In genomic region chr16:43515538-43515937, GRCm38 (mm10) we compare ENCODE assay signal across 24 mouse cellular contexts.
DNase-seq lines count a peak whose midpoint lies in the region; ATAC-seq and TF ChIP-seq lines count a peak whose summit lies in the region.
"Had no signal": no experiment of that assay in that cellular context is flagged by ENCODE, and none has a peak within 500 bp of the region (broad histone marks: within the 10 kb centered on the region; RNA-seq: fewer than 3 reads in every experiment).

No protein-coding gene starts in this region.

- peak; percentile 54 for ATAC-seq in frontal cortex, adult (ENCODE audit: low TSS enrichment)
- ATAC-seq in erythroblast, adult 5-6 weeks (replicated peaks; ENCODE audit: low FRiP score, poor library complexity, severe bottlenecking): no peak
- ATAC-seq: CD4-positive, CD25-positive, alpha-beta regulatory T cell, adult 4 months; inflammation-experienced regulatory T-cells, adult 6 months; liver, embryonic 12.5 days had no signal

- H3ac ChIP-seq in myocyte (ENCODE audit: control insufficient read depth, insufficient read length): no peak overlapping the region

- peak overlapping the region; percentile 63 for H3K9ac ChIP-seq in CH12.LX (ENCODE audit: insufficient read depth, low read depth)
- H3K9ac ChIP-seq: embryonic facial prominence, embryonic 12.5 days; heart, embryonic 13.5 days; liver, embryonic 12.5 days; lung, embryonic 14.5 days; midbrain, embryonic 12.5 days had no signal

- TF ChIP-seq RAD21 in CH12.LX (IDR thresholded peaks at IDR 0.05; ENCODE audit: low read depth, low read length): no peak

- no peaks in the 10 kb centered on the region for H3K27me3 ChIP-seq in CH12.LX (replicated peaks)
- no peaks in the 10 kb centered on the region for H3K27me3 ChIP-seq in myocyte (ENCODE audit: control insufficient read depth, insufficient read depth, insufficient read length)
- H3K27me3 ChIP-seq: embryonic facial prominence, embryonic 12.5 days; heart, embryonic 13.5 days; liver, embryonic 12.5 days; midbrain, embryonic 12.5 days had no signal

- TF ChIP-seq CTCF in CH12.LX (conservative IDR thresholded peaks at IDR 0.05 in 1 of 2, IDR thresholded peaks at IDR 0.05 in 1 of 2; ENCODE audit: low read depth in 2 of 2, low read length in 2 of 2): no peak

- H3K79me2 ChIP-seq in CH12.LX (replicated peaks; ENCODE audit: control insufficient read depth, extremely low read depth, insufficient read depth, poor library complexity, severe bottlenecking) (peaks cover 89% of the 10 kb centered on the region), myocyte (ENCODE audit: control insufficient read depth, insufficient read depth) (peaks cover 9% of the 10 kb centered on the region)

- TF ChIP-seq POLR2A in CH12.LX (IDR thresholded peaks at IDR 0.05; ENCODE audit: low read depth, low read length) (no peak; the same call in 1 of the 2 replicates), myocyte (IDR thresholded peaks at IDR 0.05; ENCODE audit: insufficient read length, low read depth) (no peak)

- TF ChIP-seq EP300 in CH12.LX (IDR thresholded peaks at IDR 0.05; ENCODE audit: low read length): 0 out of 2 replicates have a peak, but pooled peaks have one; percentile 12

- no peaks in the 10 kb centered on the region for H3K9me3 ChIP-seq in CH12.LX (replicated peaks; ENCODE audit: low read length)
- H3K9me3 ChIP-seq: embryonic facial prominence, embryonic 12.5 days; heart, embryonic 13.5 days; limb, embryonic 10.5 days; liver, embryonic 12.5 days; midbrain, embryonic 12.5 days had no signal

- H3K36me3 ChIP-seq in CH12.LX (replicated peaks in 1 of 2; ENCODE audit: control insufficient read depth in 1 of 2, insufficient read depth in 1 of 2, low read length in 1 of 2) (peaks cover 25 to 66% of the 10 kb centered on the region in 2 experiments), myocyte (ENCODE audit: control insufficient read depth, insufficient read depth) (no peaks in the 10 kb centered on the region)
- H3K36me3 ChIP-seq: embryonic facial prominence, embryonic 12.5 days; heart, embryonic 13.5 days; limb, embryonic 10.5 days; liver, embryonic 12.5 days; midbrain, embryonic 12.5 days had no signal

- peak overlapping the region in 1 of 3 experiments; percentile 39 for H3K4me3 ChIP-seq in CH12.LX (replicated peaks in 1 of 3; ENCODE audit: low read depth in 2 of 3, low read length in 2 of 3, poor library complexity in 1 of 3)
- H3K4me3 ChIP-seq in myocyte: no peak overlapping the region
- H3K4me3 ChIP-seq: embryonic facial prominence, embryonic 12.5 days; heart, embryonic 13.5 days; limb, embryonic 10.5 days; liver, embryonic 12.5 days; midbrain, embryonic 12.5 days had no signal

- dilution Hi-C loops in CH12.LX (cut with MboI; ENCODE audit: extremely low pct_ligation_motif_present, extremely low pct_unique_long_range_greater_than_20kb, low sequenced_read_pairs): no loop called here

- DNase-seq in frontal cortex, postnatal 14 days (ENCODE audit: low spot score in 2 of 2): no peak
- DNase-seq in layer of hippocampus, adult 9-11 months: peak; percentile 55
- no peak for DNase-seq in layer of hippocampus, postnatal 36 days
- DNase-seq in CH12.LX (ENCODE audit: extremely low read depth): no peak
- DNase-seq: adrenal gland, adult 8-10 months; cerebellum, adult 2 months; gastrocnemius, postnatal 25 days; heart, postnatal 4 days; kidney, adult 8-10 months; kidney, postnatal 36 days; lung, embryonic 14.5 days; spleen, adult 18-20 months; thymus, adult 2 months had no signal

- peaks cover 37 to 89% of the 10 kb centered on the region in 2 experiments for H3K4me1 ChIP-seq in CH12.LX (ENCODE audit: control insufficient read depth in 1 of 2, insufficient read depth in 2 of 2)
- H3K4me1 ChIP-seq: embryonic facial prominence, embryonic 12.5 days; limb, embryonic 10.5 days; liver, embryonic 12.5 days had no signal

- H3K4me2 ChIP-seq in CH12.LX (ENCODE audit: insufficient read depth, low read depth, poor library complexity, severe bottlenecking) (peak overlapping the region; percentile 97), myocyte (ENCODE audit: low read depth) (peak overlapping the region; percentile 77)
- H3K4me2 ChIP-seq: embryonic facial prominence, embryonic 12.5 days; heart, embryonic 13.5 days; liver, embryonic 12.5 days; lung, embryonic 14.5 days; midbrain, embryonic 12.5 days had no signal

- in situ Hi-C loops in CH12.LX (cut with MboI; ENCODE audit: low pct_ligation_motif_present, low pct_unique_long_range_greater_than_20kb, low sequenced_read_pairs): loop anchor here (10.0 kb wide), 1 partner anchor 121 kb away; no protein-coding TSS in a partner anchor

- peak overlapping the region; percentile 48 for H3K27ac ChIP-seq in CH12.LX (ENCODE audit: insufficient read depth, low read depth)
- H3K27ac ChIP-seq: embryonic facial prominence, embryonic 12.5 days; heart, embryonic 13.5 days; limb, embryonic 10.5 days; liver, embryonic 12.5 days; macrophage; midbrain, embryonic 12.5 days had no signal

TF ChIP-seq in CH12.LX, 34 proteins besides CTCF, POLR2A, EP300 and RAD21:
- TF ChIP-seq SIN3A (IDR thresholded peaks at IDR 0.05; ENCODE audit: low read length): peak; percentile 63
- 0 out of 2 replicates have a peak, but pooled peaks have one; percentile 12 for TF ChIP-seq HCFC1 (IDR thresholded peaks at IDR 0.05; ENCODE audit: low read depth, low read length)
- TF ChIP-seq MAZ (IDR thresholded peaks at IDR 0.05; ENCODE audit: low read depth, low read length): 0 out of 2 replicates have a peak, but pooled peaks have one; percentile 16
- no peak for TF ChIP-seq CHD1 (IDR thresholded peaks at IDR 0.05; ENCODE audit: low read depth, low read length)
- TF ChIP-seq MXI1 (IDR thresholded peaks at IDR 0.05; ENCODE audit: low read depth, low read length): 0 out of 2 replicates have a peak, but pooled peaks have one; percentile 27
- TF ChIP-seq E2F4 (IDR thresholded peaks at IDR 0.05; ENCODE audit: insufficient replicate concordance, low read depth, low read length): 0 out of 2 replicates have a peak, but pooled peaks have one; percentile 16
- TF ChIP-seq MAFK (IDR thresholded peaks at IDR 0.05; ENCODE audit: insufficient replicate concordance, low read length): no peak
TF ChIP-seq in CH12.LX: peak in this region for 5.

TF ChIP-seq in myocyte, 11 proteins besides CTCF, POLR2A, EP300 and RAD21:
- TF ChIP-seq MYOD1 (IDR thresholded peaks at IDR 0.05; ENCODE audit: control insufficient read depth in 1 of 3, insufficient read length in 2 of 3, low read depth in 2 of 3) (peak in 2 of 3 experiments; percentile 77 to 83), USF1 (IDR thresholded peaks at IDR 0.05; ENCODE audit: low read depth) (no peak)
